Mouse (Mus musculus) 416B (cell line): ENCODE results near the gene Ptprc.

Source experiments
- DNase-seq: peaks from one replicate; pipeline ENCODE4 v3.0.0; 2011; ENCODE audit warnings: low read depth

Gene Ptprc

DNA sequence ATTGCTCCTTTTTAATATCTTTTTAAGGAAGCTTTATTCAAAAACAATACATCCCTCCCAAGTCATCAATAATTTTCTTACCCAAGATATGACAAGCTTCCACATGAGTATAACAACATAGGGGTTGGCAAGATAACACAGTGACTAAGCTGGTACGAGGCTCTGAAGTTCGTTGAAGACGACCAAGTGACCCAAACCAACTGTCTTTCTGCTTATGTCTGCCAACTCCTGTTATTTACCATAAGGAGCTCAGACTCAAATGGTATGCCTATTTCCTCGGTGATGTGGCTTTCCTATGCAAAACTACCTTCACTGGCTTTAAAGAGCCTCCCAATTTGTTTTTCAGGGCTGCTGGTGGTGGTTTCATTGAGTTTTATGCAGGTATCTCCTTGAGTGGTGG, at the start of gene Ptprc:
Gene Ptprc (minus strand): TSS at position 215 of the 400 bp plus-strand sequence.
- no peak for DNase-seq

- DNase-seq: no peak
Measured at GRCm38 (mm10) chr1:138214736-138215458, 39.4 kb upstream of the Ptprc start.

- peak; percentile 48 for DNase-seq
Measured at GRCm38 (mm10) chr1:138210387-138211024, 35.0 kb upstream of the Ptprc start.

DNA sequence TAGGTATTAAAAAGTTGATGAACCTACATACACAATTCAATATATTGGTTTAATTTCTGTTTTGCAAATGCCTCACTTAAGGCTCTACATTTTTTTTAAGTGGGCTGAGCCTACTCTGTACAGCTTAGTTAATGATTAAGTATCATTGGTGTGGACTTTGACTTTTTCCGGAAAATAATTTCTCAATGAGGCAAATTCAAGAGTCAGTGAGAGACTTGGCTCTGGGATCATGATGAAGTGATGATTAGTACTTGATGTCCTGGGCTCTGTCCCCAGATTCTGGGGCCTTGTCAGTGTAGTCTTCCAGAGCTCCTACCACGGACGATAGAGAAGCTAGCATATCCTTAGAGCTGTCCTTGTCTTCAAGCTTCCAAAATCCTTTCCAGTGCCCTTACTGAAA, 34.2 kb upstream of the Ptprc start:
- DNase-seq: no peak

- no peak for DNase-seq
Measured at GRCm38 (mm10) chr1:138206041-138206440, 30.5 kb upstream of the Ptprc start.

DNA sequence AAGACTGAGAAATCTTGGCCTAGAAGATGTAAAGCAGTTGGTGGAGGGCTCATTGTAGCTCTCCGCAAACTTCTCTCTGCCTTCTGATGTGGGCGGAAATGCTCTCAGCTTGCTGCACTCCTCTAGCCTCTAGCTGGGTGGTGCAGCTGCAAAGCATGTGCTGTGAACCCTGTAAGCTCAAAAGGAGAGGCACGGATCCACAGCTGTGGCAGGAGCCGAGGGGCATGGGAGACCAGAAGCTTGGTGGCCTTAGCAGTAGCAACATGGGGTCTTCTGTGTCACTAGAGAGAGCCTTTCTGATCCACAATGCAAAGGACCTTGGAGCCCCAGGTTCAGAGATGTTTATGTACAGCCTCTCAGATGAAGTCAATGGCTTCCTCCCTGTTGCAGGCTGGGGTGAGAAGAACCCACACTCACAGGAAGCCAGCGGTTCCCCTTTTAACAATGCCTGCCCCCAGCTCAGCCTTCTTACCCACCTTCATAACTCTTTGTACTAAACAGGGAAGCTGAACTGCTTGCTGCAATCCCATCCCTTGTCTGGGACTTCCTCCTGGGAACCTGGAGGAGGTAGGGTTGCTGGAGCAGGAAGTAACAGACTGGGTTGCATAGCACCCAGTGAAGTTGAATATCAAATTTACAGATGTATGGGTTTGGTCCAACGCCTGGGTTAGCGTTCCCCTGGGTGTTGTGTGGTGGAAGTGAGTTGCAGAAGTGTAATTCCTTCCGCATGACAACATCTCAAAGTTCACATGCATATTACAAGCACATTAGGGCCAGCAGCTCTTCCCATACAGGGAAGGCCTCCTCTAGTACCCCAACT, 16.4 kb upstream of the Ptprc start:
- peak; percentile 56 for DNase-seq

- no peak for DNase-seq
Measured at GRCm38 (mm10) chr1:138188131-138188530, 12.6 kb upstream of the Ptprc start.

- DNase-seq: peak; percentile 61
Measured at GRCm38 (mm10) chr1:138185904-138186303, 10.4 kb upstream of the Ptprc start.

DNA sequence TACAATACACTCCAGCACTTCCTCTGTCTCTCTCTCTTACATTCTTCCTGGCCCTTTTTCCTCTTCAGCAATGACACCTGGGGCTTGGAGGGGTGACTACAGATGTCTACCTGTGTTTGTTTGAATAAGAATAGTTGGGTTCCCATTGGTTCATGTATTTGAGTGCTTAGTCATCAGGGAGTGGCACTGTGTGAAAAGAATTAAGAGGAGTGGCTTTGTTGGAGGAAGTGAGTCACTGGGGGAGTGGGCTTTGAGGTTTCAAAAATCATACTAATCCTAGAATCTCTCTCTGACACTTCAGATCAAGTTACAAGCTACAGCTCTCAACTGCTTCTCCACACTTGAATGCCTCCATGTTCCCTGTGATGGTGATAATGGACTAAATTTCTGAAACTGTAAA, 4.6 kb upstream of the Ptprc start:
- DNase-seq: peak; percentile 72

- peak; percentile 86 for DNase-seq
Measured at GRCm38 (mm10) chr1:138174705-138175492, 609 bp downstream of the Ptprc start.

GRCm38 (mm10) chr1:138174143-138174542, 1.4 kb downstream of the Ptprc start:
- peak; percentile 49 for DNase-seq

DNA sequence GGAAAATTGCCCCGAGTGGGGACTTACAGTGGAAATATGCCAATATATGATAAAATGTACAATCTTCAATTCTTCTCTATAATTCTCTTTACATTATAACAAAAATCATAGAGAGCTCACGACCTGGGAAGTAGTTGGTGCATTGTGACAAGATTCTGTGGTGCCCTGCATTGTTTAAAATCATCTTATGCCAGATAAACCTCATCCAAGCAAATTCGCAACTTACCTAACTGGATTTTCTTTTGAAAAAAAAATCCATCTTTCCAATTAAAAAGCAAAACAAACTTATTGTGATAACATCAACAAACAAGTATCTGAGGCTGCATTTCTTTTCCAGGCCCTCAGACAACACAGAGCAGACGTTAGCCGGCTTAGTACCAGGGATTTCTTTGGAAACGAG, 1.8 kb downstream of the Ptprc start:
- peak; percentile 45 for DNase-seq

- no peak for DNase-seq
Measured at GRCm38 (mm10) chr1:138172547-138172946, 3.0 kb downstream of the Ptprc start.

DNA sequence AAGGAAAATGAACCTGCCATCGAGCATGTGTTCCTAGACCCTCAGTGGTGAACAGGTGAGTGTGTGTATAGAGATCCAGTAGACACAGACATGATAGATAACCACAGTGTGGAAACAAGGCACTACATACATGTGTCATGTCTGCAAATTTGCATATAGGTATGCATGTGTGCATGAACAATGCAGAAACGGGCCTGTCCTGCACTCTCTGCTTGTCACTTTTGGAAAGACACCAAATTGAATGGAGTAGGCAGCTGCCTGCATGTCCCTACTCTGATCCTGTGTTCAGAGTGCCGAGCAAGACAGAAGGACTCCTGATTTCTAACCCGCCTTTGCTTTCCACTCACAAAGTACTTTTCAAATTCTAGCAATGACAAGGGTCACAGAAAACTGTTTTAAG, 3.4 kb downstream of the Ptprc start:
- no peak for DNase-seq

DNA sequence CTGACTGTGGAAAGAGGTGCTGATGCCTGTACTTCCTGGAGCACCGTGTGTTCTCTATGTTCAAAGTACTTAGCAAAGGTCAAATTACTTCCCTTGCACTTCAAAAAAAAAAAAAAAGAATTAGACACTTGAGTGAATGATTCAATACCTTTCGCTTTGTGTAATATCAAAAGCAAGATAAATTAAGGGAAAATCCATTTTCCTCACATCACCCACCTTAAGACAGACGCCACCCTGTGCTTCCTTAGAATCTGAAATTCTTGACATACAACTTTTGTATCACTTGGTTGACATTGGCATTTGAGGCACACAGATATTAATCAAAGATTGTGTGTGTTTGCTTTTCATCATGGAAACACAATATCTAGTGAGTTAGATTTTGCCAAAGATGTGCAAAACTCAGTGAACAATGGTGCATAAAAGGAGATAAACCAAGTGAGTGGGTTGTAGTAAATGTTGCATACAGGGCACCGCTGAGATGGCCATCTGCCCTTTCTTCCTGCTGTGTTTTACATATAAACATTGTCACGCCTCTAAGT, 9.2 kb downstream of the Ptprc start:
- DNase-seq: no peak

DNA sequence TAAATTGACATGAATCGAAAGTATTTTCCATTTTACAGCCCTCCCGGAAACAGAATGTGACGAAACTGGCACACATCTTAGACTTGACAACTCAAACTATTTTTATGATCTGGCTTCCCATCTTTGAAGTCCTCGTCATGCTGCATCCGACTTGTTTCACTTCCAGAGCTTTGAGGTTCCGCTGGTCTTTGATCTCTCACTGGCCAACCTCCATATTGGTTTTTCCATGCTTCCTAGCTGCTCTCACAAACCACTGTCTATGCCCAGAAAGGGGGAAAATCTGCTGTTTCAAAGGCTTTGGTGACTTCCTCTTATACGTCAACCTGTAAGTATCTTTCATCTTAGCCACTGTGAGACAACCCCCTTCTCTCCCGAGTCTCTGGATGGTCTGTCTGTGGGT, 12.9 kb downstream of the Ptprc start:
- DNase-seq: no peak

- DNase-seq: peak; percentile 93
Measured at GRCm38 (mm10) chr1:138158921-138159320, 16.6 kb downstream of the Ptprc start.

DNA sequence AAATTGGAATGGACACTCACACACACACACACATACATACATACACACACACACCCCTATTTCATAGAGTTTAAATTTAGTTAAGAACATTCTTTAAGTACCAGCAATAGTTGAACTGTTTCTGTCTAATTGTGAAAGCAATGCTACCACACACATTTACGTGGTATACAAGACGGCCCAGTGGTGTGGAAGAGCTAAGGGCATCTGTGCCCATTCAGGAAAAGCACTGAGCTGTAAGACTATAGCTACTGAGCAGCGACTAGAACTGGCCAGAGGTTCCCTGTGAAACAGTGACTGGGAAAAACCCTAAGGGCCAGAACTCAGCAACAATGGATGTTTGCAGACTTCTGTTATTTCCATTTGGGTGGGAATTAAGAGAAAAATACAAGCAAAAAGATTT, 17.3 kb downstream of the Ptprc start:
- DNase-seq: no peak

DNA sequence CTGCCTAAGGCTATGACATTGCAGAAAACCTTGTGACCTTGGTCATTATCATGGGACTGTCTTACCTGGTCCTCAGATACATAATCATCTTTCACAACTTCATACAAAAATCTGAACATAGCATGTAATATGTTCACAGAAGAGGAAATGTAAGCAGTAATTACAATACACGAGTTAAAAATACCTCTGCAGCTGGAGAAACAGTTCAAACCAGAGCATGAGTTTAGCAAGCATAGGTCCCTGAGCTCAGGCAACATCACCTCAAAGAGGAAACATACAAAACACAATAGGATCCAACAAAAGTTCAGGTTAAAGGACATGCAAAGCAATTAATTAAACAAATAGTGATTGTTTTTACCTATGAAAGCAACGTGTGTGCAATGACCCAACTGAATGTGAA, 17.8 kb downstream of the Ptprc start:
- DNase-seq: no peak

- DNase-seq: no peak
Measured at GRCm38 (mm10) chr1:138157008-138157407, 18.5 kb downstream of the Ptprc start.

GRCm38 (mm10) chr1:138154185-138154785, 21.2 kb downstream of the Ptprc start:
- no peak for DNase-seq
